Comparison of ENCODE assay signal across 8 mouse cellular contexts in genomic region chr10:128549682-128550057, GRCm38 (mm10). TPM values are rescaled to one million over a fixed set of nuclear protein-coding genes. Genes with fewer than 3 reads are reported as not detected.
DNase-seq lines count a peak whose midpoint lies in the region; ATAC-seq and TF ChIP-seq lines count a peak whose summit lies in the region.
"Not testable (repeated sequence)": the region's sequence is repeated elsewhere in the genome, so short reads cannot be mapped to it uniquely, and the experiment has no call there.

No protein-coding gene starts in this region.

- H3K27me3 ChIP-seq in erythroblast, embryonic 14.5 days (ENCODE audit: control insufficient read depth); heart, adult 2 months (ENCODE audit: control insufficient read depth, insufficient read depth, low read length); hindbrain, embryonic 16.5 days (replicated peaks; ENCODE audit: control insufficient read depth, insufficient read depth, low read length); lung, embryonic 16.5 days (ENCODE audit: control insufficient read depth, insufficient read depth, low read depth, low read length); neural tube, embryonic 14.5 days (ENCODE audit: control insufficient read depth, insufficient read depth, low read length): not testable (repeated sequence)

- peak overlapping the region; percentile 1; the same call in 1 of the 2 replicates for H3K27ac ChIP-seq in bone marrow, adult 2 months (ENCODE audit: control insufficient read depth, insufficient read depth, low read depth, low read length, poor library complexity)
- peak overlapping the region; percentile 89 for H3K27ac ChIP-seq in heart, adult 2 months
- H3K27ac ChIP-seq in hindbrain, embryonic 16.5 days (ENCODE audit: low read depth, low read length): 0 out of 2 replicates have a peak overlapping the region, but pooled peaks have one; percentile 18
- H3K27ac ChIP-seq in lung, embryonic 16.5 days (ENCODE audit: low read length): peak overlapping the region; percentile 39; the same call in 1 of the 2 replicates
- H3K27ac ChIP-seq in neural tube, embryonic 14.5 days (ENCODE audit: low read depth, low read length): peak overlapping the region; percentile 13; the same call in 1 of the 2 replicates

- not testable (repeated sequence) for TF ChIP-seq EP300 in heart, adult 2 months (IDR thresholded peaks at IDR 0.05; ENCODE audit: insufficient read depth, low read depth, low read length)

- H3K4me3 ChIP-seq in bone marrow, adult 2 months (replicated peaks; ENCODE audit: control insufficient read depth, low read depth, low read length); heart, adult 2 months; hindbrain, embryonic 16.5 days (ENCODE audit: low read length); lung, embryonic 16.5 days (ENCODE audit: low read length); neural tube, embryonic 14.5 days (ENCODE audit: low read depth, low read length): not testable (repeated sequence)
- peak overlapping the region; percentile 78 for H3K4me3 ChIP-seq in erythroblast, embryonic 14.5 days (replicated peaks)

- peak; percentile 40 for DNase-seq in 416B (ENCODE audit: low read depth)
- peak; percentile 20 to 44 for DNase-seq in heart, adult 2 months
- DNase-seq in left cerebral cortex, postnatal 4 days: peak; percentile 26

- H3K4me2 ChIP-seq in hindbrain, embryonic 16.5 days (ENCODE audit: low read length); lung, embryonic 16.5 days (ENCODE audit: low read depth, low read length); neural tube, embryonic 14.5 days (ENCODE audit: low read depth, low read length): not testable (repeated sequence)

- TF ChIP-seq POLR2A in bone marrow, adult 2 months (IDR thresholded peaks at IDR 0.05; ENCODE audit: borderline replicate concordance, control insufficient read depth, low read depth, low read length); heart, adult 2 months (IDR thresholded peaks at IDR 0.05; ENCODE audit: insufficient read depth, low read depth, low read length): not testable (repeated sequence)

- not testable (repeated sequence) for H3K9me3 ChIP-seq in erythroblast, embryonic 14.5 days (ENCODE audit: control insufficient read depth, low read length); hindbrain, embryonic 16.5 days (ENCODE audit: control insufficient read depth, low read length); lung, embryonic 16.5 days (ENCODE audit: control insufficient read depth, low read length); neural tube, embryonic 14.5 days (ENCODE audit: control insufficient read depth, low read length)

- H3K36me3 ChIP-seq in erythroblast, embryonic 14.5 days (ENCODE audit: control insufficient read depth): peaks cover 21% of the 10 kb centered on the region
- H3K36me3 ChIP-seq in heart, adult 2 months (ENCODE audit: control insufficient read depth, insufficient read depth, low read length); hindbrain, embryonic 16.5 days (ENCODE audit: control insufficient read depth, insufficient read depth, low read length); lung, embryonic 16.5 days (ENCODE audit: control insufficient read depth, insufficient read depth, low read length); neural tube, embryonic 14.5 days (ENCODE audit: control insufficient read depth, insufficient read depth, low read length): not testable (repeated sequence)

- ATAC-seq in hindbrain, embryonic 16.5 days; lung, embryonic 16.5 days (ENCODE audit: low read depth); neural tube, embryonic 14.5 days (ENCODE audit: low read depth): not testable (repeated sequence)

- not testable (repeated sequence) for H3K9ac ChIP-seq in heart, adult 2 months (ENCODE audit: low read depth, low read length); hindbrain, embryonic 16.5 days (ENCODE audit: low read depth, low read length); lung, embryonic 16.5 days (ENCODE audit: low read length); neural tube, embryonic 14.5 days (replicated peaks; ENCODE audit: low read depth, low read length)

- not testable (repeated sequence) for H3K79me2 ChIP-seq in heart, adult 2 months (replicated peaks; ENCODE audit: control insufficient read depth, insufficient read depth, low read length)

- intact Hi-C loops in heart, adult 2 months (cut with DNase I): loop anchor here (5.0 to 10.0 kb wide), 3 partner anchors 78 to 255 kb away; partner anchors contain the start of genes Dnajc14, Rps26, Suox and Tmem198b
- intact Hi-C loops in left cerebral cortex, postnatal 4 days (cut with DNase I): not testable (repeated sequence)

- TF ChIP-seq CTCF in bone marrow, adult 2 months (IDR thresholded peaks at IDR 0.05; ENCODE audit: control insufficient read depth, insufficient read depth, low read length); heart, adult 2 months (IDR thresholded peaks at IDR 0.05): not testable (repeated sequence)

- whole genome bisulfite sequencing in bone marrow, adult 2 months: 71% methylated on average over 6 of the region's 6 CpGs
- WGBS in heart, adult 2 months: 63% methylated on average over 6 of the region's 6 CpGs
- 65% methylated on average over 6 of the region's 6 CpGs for WGBS in hindbrain, embryonic 16.5 days
- 61% methylated on average over 6 of the region's 6 CpGs for WGBS in lung, embryonic 16.5 days
- WGBS in neural tube, embryonic 14.5 days: 68% methylated on average over 6 of the region's 6 CpGs

- H3K4me1 ChIP-seq in bone marrow, adult 2 months (ENCODE audit: control insufficient read depth, insufficient read depth, low read length); heart, adult 2 months (ENCODE audit: control insufficient read depth, insufficient read depth, low read length); hindbrain, embryonic 16.5 days (ENCODE audit: control insufficient read depth, insufficient read depth, low read depth, low read length); neural tube, embryonic 14.5 days (ENCODE audit: control insufficient read depth, insufficient read depth, low read length): not testable (repeated sequence)
- peaks cover 41% of the 10 kb centered on the region for H3K4me1 ChIP-seq in erythroblast, embryonic 14.5 days (ENCODE audit: control insufficient read depth)
- H3K4me1 ChIP-seq in lung, embryonic 16.5 days (replicated peaks; ENCODE audit: control insufficient read depth, insufficient read depth, low read length): peaks cover 10% of the 10 kb centered on the region; the same call in 1 of the 2 replicates

RNA-seq across cellular contexts. Expression of gene Rpl41, which starts 0.6 kb away (rescaled TPM):
- 2,208 and 2,695 TPM in 2 replicates for polyA plus RNA-seq in bone marrow, adult 2 months (2011; ENCODE audit: insufficient read depth, insufficient read length, low replicate concordance, missing spikeins)
- 2,301 and 2,563 TPM in 2 replicates for polyA plus RNA-seq in erythroblast, embryonic 14.5 days (2012)
- total RNA-seq in heart, adult 2 months (2021): 1,000 to 10,000 TPM; 1,453 to 1,598 TPM
- 853 and 867 TPM in 2 replicates for polyA plus RNA-seq in heart, adult 2 months (2012; rRNA removed)
- polyA plus RNA-seq in hindbrain, embryonic 16.5 days (2015; fragmentation: Nextera tagmentation; extraction: Ambion mirVana): 2,004 and 2,091 TPM in 2 replicates
- 1,000 to 10,000 TPM; 2,825 to 2,926 TPM for total RNA-seq in left cerebral cortex, postnatal 4 days (2021)
- polyA plus RNA-seq in lung, embryonic 16.5 days (2015; fragmentation: Nextera tagmentation; extraction: Ambion mirVana): 4,142 and 4,423 TPM in 2 replicates
- 2,344 and 2,479 TPM in 2 replicates for polyA plus RNA-seq in neural tube, embryonic 14.5 days (2014; fragmentation: Nextera tagmentation; extraction: Ambion mirVana)

RNA-seq across cellular contexts. Expression of gene Zc3h10, which starts 2.1 kb away (rescaled TPM):
- 7.0 and 9.8 TPM in 2 replicates for polyA plus RNA-seq in bone marrow, adult 2 months (2011; ENCODE audit: insufficient read depth, insufficient read length, low replicate concordance, missing spikeins)
- 1.6 and 1.9 TPM in 2 replicates for polyA plus RNA-seq in erythroblast, embryonic 14.5 days (2012)
- total RNA-seq in heart, adult 2 months (2021): 1 to 10 TPM; 7.5 to 7.6 TPM
- 6.6 and 6.8 TPM in 2 replicates for polyA plus RNA-seq in heart, adult 2 months (2012; rRNA removed)
- 16.7 and 17.0 TPM in 2 replicates for polyA plus RNA-seq in hindbrain, embryonic 16.5 days (2015; fragmentation: Nextera tagmentation; extraction: Ambion mirVana)
- total RNA-seq in left cerebral cortex, postnatal 4 days (2021): 10 to 100 TPM; 14.0 to 15.2 TPM
- 10.9 and 11.9 TPM in 2 replicates for polyA plus RNA-seq in lung, embryonic 16.5 days (2015; fragmentation: Nextera tagmentation; extraction: Ambion mirVana)
- 11.7 and 18.1 TPM in 2 replicates for polyA plus RNA-seq in neural tube, embryonic 14.5 days (2014; fragmentation: Nextera tagmentation; extraction: Ambion mirVana)

RNA-seq across cellular contexts. Expression of gene Pa2g4, which starts 16.1 kb away (rescaled TPM):
- polyA plus RNA-seq in bone marrow, adult 2 months (2011; ENCODE audit: insufficient read depth, insufficient read length, low replicate concordance, missing spikeins): 80.3 and 116 TPM in 2 replicates
- polyA plus RNA-seq in erythroblast, embryonic 14.5 days (2012): 39.3 and 42.3 TPM in 2 replicates
- total RNA-seq in heart, adult 2 months (2021): 10 to 100 TPM; 39.4 to 44.2 TPM
- 19.5 and 35.6 TPM in 2 replicates for polyA plus RNA-seq in heart, adult 2 months (2012; rRNA removed)
- 128 and 130 TPM in 2 replicates for polyA plus RNA-seq in hindbrain, embryonic 16.5 days (2015; fragmentation: Nextera tagmentation; extraction: Ambion mirVana)
- total RNA-seq in left cerebral cortex, postnatal 4 days (2021): 100 to 1,000 TPM; 111 TPM
- polyA plus RNA-seq in lung, embryonic 16.5 days (2015; fragmentation: Nextera tagmentation; extraction: Ambion mirVana): 161 and 167 TPM in 2 replicates
- polyA plus RNA-seq in neural tube, embryonic 14.5 days (2014; fragmentation: Nextera tagmentation; extraction: Ambion mirVana): 127 and 132 TPM in 2 replicates

RNA-seq across cellular contexts. Expression of gene Esyt1, which starts 24.0 kb away (rescaled TPM):
- polyA plus RNA-seq in bone marrow, adult 2 months (2011; ENCODE audit: insufficient read depth, insufficient read length, low replicate concordance, missing spikeins): 26.2 and 36.1 TPM in 2 replicates
- polyA plus RNA-seq in erythroblast, embryonic 14.5 days (2012): 2.7 and 2.9 TPM in 2 replicates
- total RNA-seq in heart, adult 2 months (2021): 10 to 100 TPM; 16.4 to 17.9 TPM
- 23.6 and 24.7 TPM in 2 replicates for polyA plus RNA-seq in heart, adult 2 months (2012; rRNA removed)
- polyA plus RNA-seq in hindbrain, embryonic 16.5 days (2015; fragmentation: Nextera tagmentation; extraction: Ambion mirVana): 13.5 and 16.6 TPM in 2 replicates
- total RNA-seq in left cerebral cortex, postnatal 4 days (2021): 10 to 100 TPM; 13.7 to 16.3 TPM
- polyA plus RNA-seq in lung, embryonic 16.5 days (2015; fragmentation: Nextera tagmentation; extraction: Ambion mirVana): 32.5 and 34.4 TPM in 2 replicates
- polyA plus RNA-seq in neural tube, embryonic 14.5 days (2014; fragmentation: Nextera tagmentation; extraction: Ambion mirVana): 10.0 and 25.9 TPM in 2 replicates

RNA-seq across cellular contexts. Expression of gene Erbb3, which starts 39.8 kb away (rescaled TPM):
- 0.59 and 0.75 TPM in 2 replicates for polyA plus RNA-seq in bone marrow, adult 2 months (2011; ENCODE audit: insufficient read depth, insufficient read length, low replicate concordance, missing spikeins)
- 0.01 TPM in 1 of 2 replicates, not detected in the other for polyA plus RNA-seq in erythroblast, embryonic 14.5 days (2012)
- total RNA-seq in heart, adult 2 months (2021): 1 to 10 TPM; 6.3 to 8.2 TPM
- polyA plus RNA-seq in heart, adult 2 months (2012; rRNA removed): 5.5 and 7.7 TPM in 2 replicates
- polyA plus RNA-seq in hindbrain, embryonic 16.5 days (2015; fragmentation: Nextera tagmentation; extraction: Ambion mirVana): 1.3 and 1.6 TPM in 2 replicates
- total RNA-seq in left cerebral cortex, postnatal 4 days (2021): under 1 TPM; 0.62 to 0.66 TPM
- 26.9 and 27.6 TPM in 2 replicates for polyA plus RNA-seq in lung, embryonic 16.5 days (2015; fragmentation: Nextera tagmentation; extraction: Ambion mirVana)
- polyA plus RNA-seq in neural tube, embryonic 14.5 days (2014; fragmentation: Nextera tagmentation; extraction: Ambion mirVana): 1.4 and 6.0 TPM in 2 replicates

Comparison
In these comparisons a context has a peak if more than half of its experiments do, and no peak if none do; other contexts are left out.
1. H3K27ac ChIP-seq: peak in every context shown above with its lines; median percentile 89 in heart, adult 2 months; 39 in lung, embryonic 16.5 days; 18 in hindbrain, embryonic 16.5 days; 13 in neural tube, embryonic 14.5 days; 1 in bone marrow, adult 2 months.